Comparison of ENCODE assay signal across 22 mouse cellular contexts in genomic region chr3:126979635-126980034, GRCm38 (mm10).
DNase-seq lines count a peak whose midpoint lies in the region; ATAC-seq and TF ChIP-seq lines count a peak whose summit lies in the region.
"Had no signal": no experiment of that assay in that cellular context is flagged by ENCODE, and none has a peak within 500 bp of the region (broad histone marks: within the 10 kb centered on the region; RNA-seq: fewer than 3 reads in every experiment).

No protein-coding gene starts in this region.

- H3K27ac ChIP-seq in embryonic facial prominence, embryonic 11.5 days (replicated peaks; ENCODE audit: low read depth, low read length) = no peak overlapping the region
- no peak overlapping the region for H3K27ac ChIP-seq in embryonic facial prominence, embryonic 10.5 days (replicated peaks)
- H3K27ac ChIP-seq in hindbrain, embryonic 13.5 days = no peak overlapping the region
- no peak overlapping the region for H3K27ac ChIP-seq in hindbrain, embryonic 10.5 days
- no peak overlapping the region for H3K27ac ChIP-seq in neural tube, embryonic 14.5 days (ENCODE audit: low read depth, low read length)
- H3K27ac ChIP-seq in kidney, adult 2 months (ENCODE audit: insufficient read depth, low read depth, low read length) = no peak overlapping the region
- H3K27ac ChIP-seq: heart, embryonic 10.5 days; limb, embryonic 12.5 days; macrophage; stomach, embryonic 15.5 days had no signal

- WGBS in embryonic facial prominence, embryonic 11.5 days = 81% methylated on average over 3 of the region's 3 CpGs
- WGBS in embryonic facial prominence, embryonic 10.5 days = 88% methylated on average over 3 of the region's 3 CpGs
- WGBS in hindbrain, embryonic 13.5 days = 71% methylated on average over 3 of the region's 3 CpGs
- WGBS in hindbrain, embryonic 10.5 days = 80% methylated on average over 3 of the region's 3 CpGs
- WGBS in neural tube, embryonic 14.5 days = 66% methylated on average over 3 of the region's 3 CpGs
- 84% methylated on average over 3 of the region's 3 CpGs for WGBS in kidney, adult 2 months

- ATAC-seq in embryonic facial prominence, embryonic 11.5 days (replicated peaks; ENCODE audit: insufficient number of reproducible peaks, low FRiP score, low TSS enrichment, low read depth) = peak; percentile 63; the same call in 1 of the 2 replicates
- peak; percentile 47; the same call in 1 of the 2 replicates for ATAC-seq in hindbrain, embryonic 13.5 days (ENCODE audit: low FRiP score)
- ATAC-seq in neural tube, embryonic 14.5 days (ENCODE audit: low read depth) = peak; percentile 22; the same call in 1 of the 2 replicates
- ATAC-seq: lung, postnatal 0 days had no signal

- no peaks in the 10 kb centered on the region for H3K36me3 ChIP-seq in embryonic facial prominence, embryonic 11.5 days (replicated peaks; ENCODE audit: control insufficient read depth, insufficient read depth, low read depth, low read length)
- H3K36me3 ChIP-seq in embryonic facial prominence, embryonic 10.5 days (replicated peaks) = peaks cover 4% of the 10 kb centered on the region; the same call in 1 of the 2 replicates
- peaks cover 35% of the 10 kb centered on the region for H3K36me3 ChIP-seq in hindbrain, embryonic 13.5 days
- H3K36me3 ChIP-seq in hindbrain, embryonic 10.5 days = peaks cover 20% of the 10 kb centered on the region
- H3K36me3 ChIP-seq in neural tube, embryonic 14.5 days (ENCODE audit: control insufficient read depth, insufficient read depth, low read length) = peaks cover 5% of the 10 kb centered on the region; the same call in 1 of the 2 replicates
- H3K36me3 ChIP-seq in kidney, adult 2 months (ENCODE audit: control insufficient read depth, insufficient read depth, low read length) = no peaks in the 10 kb centered on the region
- H3K36me3 ChIP-seq: heart, embryonic 10.5 days; limb, embryonic 12.5 days; stomach, embryonic 15.5 days had no signal

- DNase-seq in embryonic facial prominence, embryonic 11.5 days (ENCODE audit: low spot score) = no peak
- DNase-seq in embryonic facial prominence, embryonic 10.5 days (ENCODE audit: low spot score) = no peak
- no peak for DNase-seq in hindbrain, embryonic 10.5 days (ENCODE audit: low spot score)
- DNase-seq in neural tube, embryonic 10.5 days (ENCODE audit: extremely low spot score, low spot score) = no peak
- no peak for DNase-seq in kidney, adult 2 months
- no peak for DNase-seq in embryo, embryonic 10.5 days (ENCODE audit: low spot score)
- DNase-seq: adrenal gland, postnatal 25 days; cerebellum, adult 8-10 months; heart, postnatal 4 days; kidney, adult 8-10 months; kidney, postnatal 10 days; liver, postnatal 0 days; thymus, adult 2 months; thymus, postnatal 4 days had no signal

- H3K27me3 ChIP-seq in embryonic facial prominence, embryonic 11.5 days (ENCODE audit: control insufficient read depth, insufficient read depth, low read length) = no peaks in the 10 kb centered on the region
- H3K27me3 ChIP-seq in embryonic facial prominence, embryonic 10.5 days (replicated peaks; ENCODE audit: low read depth, poor library complexity, severe bottlenecking) = no peaks in the 10 kb centered on the region
- no peaks in the 10 kb centered on the region for H3K27me3 ChIP-seq in hindbrain, embryonic 13.5 days
- no peaks in the 10 kb centered on the region for H3K27me3 ChIP-seq in hindbrain, embryonic 10.5 days (ENCODE audit: insufficient read depth, poor library complexity, severe bottlenecking)
- H3K27me3 ChIP-seq in neural tube, embryonic 14.5 days (ENCODE audit: control insufficient read depth, insufficient read depth, low read length) = no peaks in the 10 kb centered on the region
- no peaks in the 10 kb centered on the region for H3K27me3 ChIP-seq in kidney, adult 2 months (replicated peaks; ENCODE audit: control insufficient read depth, insufficient read depth, low read length)
- H3K27me3 ChIP-seq: limb, embryonic 12.5 days; stomach, embryonic 15.5 days had no signal

- no peak for TF ChIP-seq POLR2A in kidney, adult 2 months (IDR thresholded peaks at IDR 0.05; ENCODE audit: low read depth, low read length)

- no peak overlapping the region for H3K4me3 ChIP-seq in embryonic facial prominence, embryonic 11.5 days (ENCODE audit: low read depth, low read length)
- no peak overlapping the region for H3K4me3 ChIP-seq in embryonic facial prominence, embryonic 10.5 days
- no peak overlapping the region for H3K4me3 ChIP-seq in hindbrain, embryonic 13.5 days
- H3K4me3 ChIP-seq in hindbrain, embryonic 10.5 days = no peak overlapping the region
- no peak overlapping the region for H3K4me3 ChIP-seq in neural tube, embryonic 14.5 days (ENCODE audit: low read depth, low read length)
- H3K4me3 ChIP-seq in kidney, adult 2 months (ENCODE audit: insufficient read depth, low read depth, low read length) = no peak overlapping the region
- H3K4me3 ChIP-seq: heart, embryonic 10.5 days; limb, embryonic 12.5 days; stomach, embryonic 15.5 days had no signal

- no peaks in the 10 kb centered on the region for H3K4me1 ChIP-seq in embryonic facial prominence, embryonic 11.5 days (ENCODE audit: control insufficient read depth, insufficient read depth, low read length)
- peaks cover 4% of the 10 kb centered on the region; the same call in 1 of the 2 replicates for H3K4me1 ChIP-seq in embryonic facial prominence, embryonic 10.5 days
- H3K4me1 ChIP-seq in hindbrain, embryonic 13.5 days (replicated peaks) = peaks cover 8% of the 10 kb centered on the region; the same call in 1 of the 2 replicates
- H3K4me1 ChIP-seq in hindbrain, embryonic 10.5 days (replicated peaks) = peaks cover 14% of the 10 kb centered on the region
- H3K4me1 ChIP-seq in neural tube, embryonic 14.5 days (ENCODE audit: control insufficient read depth, insufficient read depth, low read length) = no peaks in the 10 kb centered on the region
- no peaks in the 10 kb centered on the region for H3K4me1 ChIP-seq in kidney, adult 2 months (ENCODE audit: control insufficient read depth, insufficient read depth, low read length)
- H3K4me1 ChIP-seq: heart, embryonic 10.5 days; limb, embryonic 12.5 days; stomach, embryonic 15.5 days had no signal

- no peak for TF ChIP-seq CTCF in kidney, adult 2 months (conservative IDR thresholded peaks at IDR 0.05; ENCODE audit: insufficient read depth, insufficient read length, low read depth, low read length)

- no peak overlapping the region for H3K4me2 ChIP-seq in embryonic facial prominence, embryonic 11.5 days (ENCODE audit: low read depth, low read length)
- no peak overlapping the region for H3K4me2 ChIP-seq in hindbrain, embryonic 13.5 days
- no peak overlapping the region for H3K4me2 ChIP-seq in neural tube, embryonic 14.5 days (ENCODE audit: low read depth, low read length)
- H3K4me2 ChIP-seq: limb, embryonic 12.5 days; liver, embryonic 11.5 days; stomach, embryonic 15.5 days had no signal

- no peaks in the 10 kb centered on the region for H3K9me3 ChIP-seq in embryonic facial prominence, embryonic 11.5 days (replicated peaks; ENCODE audit: control insufficient read depth, low read length)
- no peaks in the 10 kb centered on the region for H3K9me3 ChIP-seq in embryonic facial prominence, embryonic 10.5 days
- H3K9me3 ChIP-seq in hindbrain, embryonic 13.5 days = no peaks in the 10 kb centered on the region
- no peaks in the 10 kb centered on the region for H3K9me3 ChIP-seq in hindbrain, embryonic 10.5 days
- no peaks in the 10 kb centered on the region for H3K9me3 ChIP-seq in neural tube, embryonic 14.5 days (ENCODE audit: control insufficient read depth, low read length)
- H3K9me3 ChIP-seq: heart, embryonic 10.5 days; limb, embryonic 12.5 days; stomach, embryonic 15.5 days had no signal

- no peak overlapping the region for H3K9ac ChIP-seq in embryonic facial prominence, embryonic 11.5 days (replicated peaks; ENCODE audit: low read length)
- no peak overlapping the region for H3K9ac ChIP-seq in hindbrain, embryonic 13.5 days
- H3K9ac ChIP-seq in neural tube, embryonic 14.5 days (replicated peaks; ENCODE audit: low read depth, low read length) = no peak overlapping the region
- H3K9ac ChIP-seq: limb, embryonic 12.5 days; liver, postnatal 0 days; stomach, embryonic 15.5 days had no signal
